Mouse (Mus musculus) limb, embryonic 12.5 days (tissue): ENCODE measurements around the gene Dgkz. TPM values are rescaled to one million over a fixed set of nuclear protein-coding genes. Genes with fewer than 3 reads are reported as not detected.

Source experiments
- ATAC-seq: fragments of 200-750 bp; cut with Nextera tagmentation; 2 replicates; pipeline ENCODE4 v1.8.0; 2017; ENCODE audit warnings: low read depth, moderate TSS enrichment; ENCODE audit not compliant: insufficient number of reproducible peaks, insufficient read depth, low FRiP score, low TSS enrichment
- H3K27ac ChIP-seq: fragments of 300-500 bp; sonication (generic); 2 replicates; pipeline ENCODE4 v1.5.1; 2016; ENCODE audit warnings: mild to moderate bottlenecking, moderate library complexity
- H3K27me3 ChIP-seq: fragments of 300-500 bp; sonication (generic); 2 replicates; pipeline ENCODE4 v1.6.1; 2016; ENCODE audit warnings: mild to moderate bottlenecking, moderate library complexity
- H3K36me3 ChIP-seq: fragments of 300-500 bp; sonication (generic); 2 replicates; pipeline ENCODE4 v1.6.1; 2016; ENCODE audit warnings: mild to moderate bottlenecking, moderate library complexity
- H3K4me1 ChIP-seq: fragments of 300-500 bp; sonication (generic); replicated peaks from 2 replicates; pipeline ENCODE4 v1.6.1; 2016
- H3K4me2 ChIP-seq: fragments of 300-500 bp; sonication (generic); 2 replicates; pipeline ENCODE4 v1.6.1; 2016; ENCODE audit warnings: mild to moderate bottlenecking, moderate library complexity
- H3K4me3 ChIP-seq: fragments of 300-500 bp; sonication (generic); replicated peaks from 2 replicates; pipeline ENCODE4 v1.5.1; 2016; ENCODE audit warnings: mild to moderate bottlenecking
- H3K9ac ChIP-seq: fragments of 300-500 bp; sonication (generic); replicated peaks from 2 replicates; pipeline ENCODE4 v1.6.1; 2016; ENCODE audit warnings: mild to moderate bottlenecking, moderate library complexity
- H3K9me3 ChIP-seq: fragments of 300-500 bp; sonication (generic); 2 replicates; pipeline ENCODE4 v1.6.1; 2016; ENCODE audit warnings: mild to moderate bottlenecking, moderate library complexity
- WGBS: fragments of 180-500 bp; shearing (Covaris S2); methylation state at CpG from one replicate; pipeline ENCODE4 v1.1.7; 2016; 5-methylcytosine and 5-hydroxymethylcytosine counted together
- polyA plus RNA-seq: library from polyadenylated mRNA; unstranded; fragments of >200 nt; fragmentation: Nextera tagmentation; extraction: Ambion mirVana; gene quantifications from 2 replicates; pipeline ENCODE4 v1.2.1, GENCODE M21; 2016

The Dgkz gene
- polyA plus RNA-seq, 1 experiment from 2014 or later, result 33.7 TPM

DNA sequence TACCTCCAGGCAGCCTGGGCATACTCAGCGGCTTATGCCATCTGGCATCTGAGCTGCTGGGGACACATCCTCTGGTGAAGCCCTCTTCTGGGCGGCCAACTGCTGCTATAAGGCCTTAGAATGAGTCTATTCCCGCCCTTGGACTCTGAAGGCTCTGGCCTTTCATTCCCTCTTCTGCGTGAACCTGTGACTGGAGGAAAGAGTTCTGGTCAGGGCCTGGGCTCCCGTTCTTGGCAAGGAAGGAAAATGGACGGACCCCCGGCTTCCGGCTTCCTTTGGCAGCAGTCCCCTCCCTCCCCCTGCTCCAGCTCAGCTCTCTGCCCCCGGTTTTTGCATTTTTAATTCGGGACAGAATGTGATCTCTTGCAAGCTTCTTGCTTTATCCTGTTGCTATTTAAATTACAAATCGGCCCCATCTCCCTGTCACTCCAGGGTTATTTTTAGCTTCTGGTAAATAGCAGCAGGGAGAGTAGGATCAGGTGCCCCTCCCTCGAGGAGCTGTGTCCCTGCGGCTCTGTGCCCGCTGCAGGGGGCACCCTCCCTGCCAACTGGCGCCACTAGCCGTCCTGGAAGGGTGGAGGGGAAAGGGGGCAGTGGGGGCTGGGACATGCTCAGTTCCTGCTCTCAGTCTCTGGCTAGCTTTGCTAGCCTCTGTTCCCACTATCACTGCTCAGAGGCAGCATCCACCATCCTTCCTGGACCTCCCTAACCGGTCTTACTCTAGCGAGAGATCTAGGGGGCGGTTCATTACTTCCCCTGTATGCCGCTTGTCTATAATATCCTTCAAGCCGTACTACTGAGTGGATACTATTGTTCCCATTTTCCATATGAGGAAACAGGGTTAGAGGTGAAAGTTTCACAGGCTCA is 4.2 kb downstream of the Dgkz start:
- H3K27me3 ChIP-seq, result peaks cover 52% of the 10 kb centered on the region
- 26% methylated on average over 21 of the region's 21 CpGs for whole genome bisulfite sequencing
- no peak overlapping the region for H3K9ac ChIP-seq
- no peak overlapping the region for H3K4me3 ChIP-seq
- no peaks in the 10 kb centered on the region for H3K9me3 ChIP-seq
- peaks cover 29% of the 10 kb centered on the region for H3K4me1 ChIP-seq
- H3K36me3 ChIP-seq, result no peaks in the 10 kb centered on the region
- no peak overlapping the region; the same call in 1 of the 2 replicates for H3K27ac ChIP-seq
- ATAC-seq, result no peak
- H3K4me2 ChIP-seq, result no peak overlapping the region

DNA sequence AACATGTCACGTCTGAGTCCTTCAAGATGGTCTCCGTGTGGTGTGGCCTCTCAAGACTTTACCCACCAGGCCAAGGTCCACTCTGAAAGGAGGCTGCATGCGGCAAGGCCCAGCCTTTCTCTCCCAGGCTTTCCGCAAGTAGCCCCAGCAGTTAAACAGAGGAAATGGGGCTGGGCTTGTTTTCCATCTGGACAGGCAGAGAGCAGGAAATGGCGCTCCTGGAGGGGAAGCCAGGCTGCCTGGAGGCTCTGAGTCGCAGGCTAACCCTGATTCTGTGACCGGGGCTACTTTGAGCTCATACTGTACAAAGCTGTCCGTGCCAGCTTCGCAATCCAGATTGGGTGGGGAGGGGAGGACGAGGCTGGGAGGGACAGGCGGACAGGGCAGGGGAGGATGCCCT is 7.7 kb downstream of the Dgkz start:
- H3K36me3 ChIP-seq, result no peaks in the 10 kb centered on the region
- H3K4me3 ChIP-seq, result no peak overlapping the region
- H3K4me2 ChIP-seq, result no peak overlapping the region
- no peaks in the 10 kb centered on the region for H3K9me3 ChIP-seq
- 50% methylated on average over 11 of the region's 11 CpGs for WGBS
- peaks cover 29% of the 10 kb centered on the region for H3K4me1 ChIP-seq
- peaks cover 19% of the 10 kb centered on the region for H3K27me3 ChIP-seq
- ATAC-seq, result no peak
- H3K9ac ChIP-seq, result no peak overlapping the region
- H3K27ac ChIP-seq, result peak overlapping the region; percentile 74

DNA sequence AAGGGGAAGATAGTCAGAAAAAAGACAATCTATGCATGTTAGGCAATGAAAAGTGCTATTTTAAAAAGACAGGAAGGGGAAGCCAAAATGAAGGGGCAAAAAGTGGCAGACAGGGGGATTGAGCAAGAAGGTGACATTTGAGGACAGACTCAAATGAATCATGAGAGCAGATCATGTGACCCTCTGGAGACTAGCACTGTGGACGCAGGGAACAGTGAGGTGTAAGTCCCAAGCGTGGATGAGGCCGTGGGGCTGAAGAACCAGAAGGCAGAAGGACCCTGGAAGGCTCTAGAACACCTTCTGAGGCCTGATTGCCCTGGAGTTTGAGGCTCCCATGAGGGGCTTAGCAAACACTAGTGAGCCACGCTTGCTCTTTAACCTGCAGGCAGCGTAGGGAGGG is 9.3 kb downstream of the Dgkz start:
- Histone ChIP-seq H3K27me3 (peaks cover 10% of the 10 kb centered on the region), H3K36me3 (no peaks in the 10 kb centered on the region), H3K4me1 (peaks cover 38% of the 10 kb centered on the region), H3K9me3 (no peaks in the 10 kb centered on the region), H3K4me3 (no peak overlapping the region), H3K9ac (no peak overlapping the region), H3K4me2 (no peak overlapping the region), H3K27ac (no peak overlapping the region)
- WGBS, result 83% methylated on average over 5 of the region's 5 CpGs
- ATAC-seq, result no peak

- Histone ChIP-seq H3K9ac (no peak overlapping the region; the same call in 1 of the 2 replicates), H3K4me2 (peak overlapping the region; percentile 92), H3K4me1 (peaks cover 36% of the 10 kb centered on the region), H3K9me3 (no peaks in the 10 kb centered on the region), H3K27me3 (peaks cover 4% of the 10 kb centered on the region), H3K36me3 (no peaks in the 10 kb centered on the region), H3K27ac (peak overlapping the region; percentile 53), H3K4me3 (peak overlapping the region; percentile 25)
- 9% methylated on average over 20 of the region's 20 CpGs for WGBS
- no peak for ATAC-seq
Observed at GRCm38 (mm10) chr2:91965417-91965816, 10.2 kb downstream of the Dgkz start.

- WGBS, result 68% methylated on average over 3 of the region's 3 CpGs
- peak overlapping the region; percentile 92 for H3K4me2 ChIP-seq
- peak overlapping the region; percentile 76; the same call in 1 of the 2 replicates for H3K27ac ChIP-seq
- ATAC-seq, result no peak
- H3K4me1 ChIP-seq, result peaks cover 36% of the 10 kb centered on the region
- H3K36me3 ChIP-seq, result no peaks in the 10 kb centered on the region
- no peak overlapping the region for H3K9ac ChIP-seq
- H3K4me3 ChIP-seq, result peak overlapping the region; percentile 25
- no peaks in the 10 kb centered on the region for H3K9me3 ChIP-seq
- H3K27me3 ChIP-seq, result peaks cover 4% of the 10 kb centered on the region; the same call in 1 of the 2 replicates
Observed at GRCm38 (mm10) chr2:91964610-91965204, 11.0 kb downstream of the Dgkz start.

- Histone ChIP-seq H3K9ac (peak overlapping the region; percentile 89), H3K27ac (peak overlapping the region; percentile 76), H3K4me2 (peak overlapping the region; percentile 92), H3K9me3 (no peaks in the 10 kb centered on the region), H3K4me3 (peak overlapping the region; percentile 88), H3K36me3 (no peaks in the 10 kb centered on the region), H3K4me1 (peaks cover 38% of the 10 kb centered on the region), H3K27me3 (peaks cover 4% of the 10 kb centered on the region; the same call in 1 of the 2 replicates)
- ATAC-seq, result peak; percentile 93
- 2% methylated on average over 30 of the region's 57 CpGs for WGBS
Observed at GRCm38 (mm10) chr2:91963443-91963932, 12.2 kb downstream of the Dgkz start.

DNA sequence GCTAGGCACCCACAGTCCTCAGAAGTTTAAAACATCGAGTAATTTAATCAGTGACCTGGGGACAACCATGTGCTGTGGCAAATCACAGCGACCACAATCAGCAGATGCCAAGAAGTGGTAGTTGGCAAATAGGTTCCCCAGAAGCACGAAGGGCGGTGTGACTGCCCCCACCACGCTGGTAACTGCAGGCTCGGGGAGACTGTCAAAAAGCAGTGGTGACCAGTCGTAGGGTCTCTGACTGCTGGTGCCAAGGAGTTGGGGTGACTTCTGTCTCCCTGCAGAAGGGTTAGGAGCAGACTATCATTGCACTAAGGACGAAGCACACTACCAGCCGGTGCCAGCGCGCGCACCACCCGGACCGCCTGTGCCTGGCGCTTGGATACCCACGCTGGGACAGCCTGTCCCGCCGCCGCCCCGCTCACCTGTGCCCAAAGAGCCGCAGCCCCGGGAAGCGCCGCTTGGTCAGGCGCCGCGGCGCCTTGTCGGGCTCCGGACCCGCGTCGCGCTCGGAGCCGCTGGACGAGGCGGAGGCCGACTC is 12.7 kb downstream of the Dgkz start:
- under 1% methylated on average over 39 of the region's 39 CpGs for WGBS
- 0 out of 2 replicates have a peak, but pooled peaks have one; percentile 11 for ATAC-seq
- Histone ChIP-seq H3K4me3 (peak overlapping the region; percentile 88), H3K27me3 (peaks cover 4% of the 10 kb centered on the region; the same call in 1 of the 2 replicates), H3K9ac (peak overlapping the region; percentile 89), H3K36me3 (no peaks in the 10 kb centered on the region), H3K4me2 (peak overlapping the region; percentile 92), H3K9me3 (no peaks in the 10 kb centered on the region), H3K27ac (peak overlapping the region; percentile 76), H3K4me1 (peaks cover 34% of the 10 kb centered on the region)

- peak overlapping the region; percentile 92 for H3K4me2 ChIP-seq
- WGBS, result 48% methylated on average over 4 of the region's 4 CpGs
- H3K4me1 ChIP-seq, result peaks cover 39% of the 10 kb centered on the region
- H3K27ac ChIP-seq, result no peak overlapping the region
- no peaks in the 10 kb centered on the region for H3K36me3 ChIP-seq
- H3K9ac ChIP-seq, result peak overlapping the region; percentile 89
- no peaks in the 10 kb centered on the region for H3K9me3 ChIP-seq
- ATAC-seq, result no peak
- peaks cover 4% of the 10 kb centered on the region; the same call in 1 of the 2 replicates for H3K27me3 ChIP-seq
- peak overlapping the region; percentile 88 for H3K4me3 ChIP-seq
Observed at GRCm38 (mm10) chr2:91961901-91962761, 13.5 kb downstream of the Dgkz start.

DNA sequence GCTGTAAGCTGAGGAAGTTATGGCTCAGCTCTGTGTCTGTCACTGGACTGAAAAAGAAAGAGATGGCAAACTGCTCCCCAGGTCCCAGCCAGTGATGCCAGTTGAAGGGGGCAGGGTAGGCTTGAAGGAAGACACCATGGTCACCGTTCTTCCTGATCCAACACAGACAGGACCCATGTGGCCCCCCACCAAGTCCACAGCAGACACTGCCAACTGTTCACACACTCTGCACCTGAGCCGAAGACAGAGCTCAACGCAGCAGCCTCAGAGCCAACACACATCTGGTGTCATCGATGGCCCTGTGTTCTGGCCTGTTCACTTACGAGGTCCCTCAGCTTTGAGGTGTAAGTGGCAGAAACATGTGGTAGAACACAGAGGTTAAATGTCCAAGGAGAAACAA is 15.2 kb downstream of the Dgkz start:
- WGBS, result 90% methylated on average over 5 of the region's 5 CpGs
- Histone ChIP-seq H3K27ac (no peak overlapping the region), H3K9me3 (no peaks in the 10 kb centered on the region), H3K27me3 (no peaks in the 10 kb centered on the region), H3K9ac (no peak overlapping the region), H3K4me2 (no peak overlapping the region), H3K36me3 (no peaks in the 10 kb centered on the region; the same call in 1 of the 2 replicates), H3K4me3 (no peak overlapping the region), H3K4me1 (peaks cover 41% of the 10 kb centered on the region)
- no peak for ATAC-seq

GRCm38 (mm10) chr2:91959544-91960410 is 15.9 kb downstream of the Dgkz start:
- Histone ChIP-seq H3K9ac (no peak overlapping the region), H3K4me3 (no peak overlapping the region), H3K27ac (no peak overlapping the region), H3K9me3 (no peaks in the 10 kb centered on the region), H3K4me1 (peaks cover 38% of the 10 kb centered on the region), H3K36me3 (no peaks in the 10 kb centered on the region; the same call in 1 of the 2 replicates), H3K4me2 (no peak overlapping the region), H3K27me3 (no peaks in the 10 kb centered on the region)
- 81% methylated on average over 11 of the region's 11 CpGs for WGBS
- ATAC-seq, result no peak
